Mouse (Mus musculus) kidney, embryonic 16.5 days (tissue): ENCODE measurements around the gene Lrrc55. TPM values are rescaled to one million over a fixed set of nuclear protein-coding genes. Genes with fewer than 3 reads are reported as not detected.

Experiments used
- ATAC-seq: fragments of 200-750 bp; cut with Nextera tagmentation; 2 replicates; pipeline ENCODE4 v1.8.0; 2017; ENCODE audit warnings: moderate TSS enrichment; ENCODE audit not compliant: low FRiP score, low TSS enrichment
- H3K27ac ChIP-seq: fragments of 300-500 bp; sonication (generic); 2 replicates; pipeline ENCODE4 v1.5.1; 2014; ENCODE audit warnings: low read length
- H3K27me3 ChIP-seq: fragments of 300-500 bp; sonication (generic); 2 replicates; pipeline ENCODE4 v1.6.1; 2014; ENCODE audit warnings: low read length, control low read depth, mixed read lengths; ENCODE audit not compliant: insufficient read depth
- H3K36me3 ChIP-seq: fragments of 300-500 bp; sonication (generic); 2 replicates; pipeline ENCODE4 v1.6.1; 2014; ENCODE audit warnings: low read length, control low read depth, mixed read lengths; ENCODE audit not compliant: insufficient read depth
- H3K4me1 ChIP-seq: fragments of 300-500 bp; sonication (generic); 2 replicates; pipeline ENCODE4 v1.6.1; 2014; ENCODE audit warnings: low read length, control low read depth, mixed read lengths; ENCODE audit not compliant: insufficient read depth
- H3K4me2 ChIP-seq: fragments of 300-500 bp; sonication (generic); replicated peaks from 2 replicates; pipeline ENCODE4 v1.6.1; 2014; ENCODE audit warnings: low read depth, low read length
- H3K4me3 ChIP-seq: fragments of 300-500 bp; sonication (generic); 2 replicates; pipeline ENCODE4 v1.5.1; 2014; ENCODE audit warnings: mild to moderate bottlenecking, low read length
- H3K9ac ChIP-seq: fragments of 300-500 bp; sonication (generic); replicated peaks from 2 replicates; pipeline ENCODE4 v1.6.1; 2014; ENCODE audit warnings: low read length
- H3K9me3 ChIP-seq: fragments of 300-500 bp; sonication (generic); 2 replicates; pipeline ENCODE4 v1.6.1; 2016; ENCODE audit warnings: low read length, control low read depth
- WGBS: fragments of 180-500 bp; shearing (Covaris S2); extraction: QIAGEN DNeasy Blood & Tissue Kit; methylation state at CpG from one replicate; pipeline ENCODE4 v1.1.7; 2014; 5-methylcytosine and 5-hydroxymethylcytosine counted together
- polyA plus RNA-seq: library from polyadenylated mRNA; unstranded; fragments of >200 nt; fragmentation: Nextera tagmentation; extraction: Ambion mirVana; gene quantifications from 2 replicates; pipeline ENCODE4 v1.2.1, GENCODE M21; 2015

The Lrrc55 gene
- polyA plus RNA-seq, 1 experiment from 2014 or later: 0.80 TPM

DNA sequence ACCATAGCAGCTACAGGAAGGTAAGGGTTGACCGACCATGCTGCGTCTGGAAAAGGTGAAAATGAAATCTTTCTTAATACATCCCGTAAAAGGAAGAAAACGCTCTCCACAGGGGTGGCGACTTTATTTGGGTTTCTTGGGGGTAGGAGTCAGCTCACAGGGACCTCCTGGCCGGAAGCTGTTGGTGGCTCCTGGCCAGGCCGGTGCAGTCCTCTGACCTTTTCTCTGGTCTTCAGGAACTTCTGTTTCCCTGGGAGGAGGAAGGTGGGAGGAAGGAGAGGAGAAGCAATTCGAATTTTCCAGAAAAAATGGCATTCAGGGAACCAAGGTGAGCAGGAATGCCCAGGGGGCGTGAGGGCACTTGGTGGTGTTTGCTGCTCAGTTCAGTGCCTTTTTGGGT lies 41.7 kb downstream of the Lrrc55 start:
- no peak for ATAC-seq
- no peaks in the 10 kb centered on the region for H3K36me3 ChIP-seq
- no peaks in the 10 kb centered on the region for H3K9me3 ChIP-seq
- H3K27me3 ChIP-seq: no peaks in the 10 kb centered on the region
- H3K4me3 ChIP-seq: no peak overlapping the region
- WGBS: 61% methylated on average over 9 of the region's 9 CpGs
- no peak overlapping the region for H3K27ac ChIP-seq
- peaks cover under 1% of the 10 kb centered on the region; the same call in 1 of the 2 replicates for H3K4me1 ChIP-seq
- H3K9ac ChIP-seq: no peak overlapping the region
- H3K4me2 ChIP-seq: no peak overlapping the region

DNA sequence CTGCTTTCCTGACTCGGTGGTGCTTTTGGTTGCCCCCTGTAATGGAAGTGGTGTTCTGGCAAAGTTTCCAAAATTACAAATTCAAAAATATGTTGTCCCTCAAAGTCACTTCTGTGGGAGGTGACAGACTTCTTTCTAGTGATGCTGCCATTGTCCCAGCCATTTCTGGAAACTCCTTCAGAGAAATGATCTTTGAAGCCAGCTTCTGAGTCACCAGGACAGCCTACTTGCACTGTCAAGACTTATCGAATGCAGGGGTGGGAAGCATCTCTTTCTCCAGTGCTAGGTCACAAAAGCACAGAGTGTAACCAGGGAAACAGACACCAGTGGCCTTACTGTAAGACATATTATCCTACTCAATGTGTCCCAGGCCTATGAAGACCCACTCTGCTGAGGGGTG lies 45.8 kb downstream of the Lrrc55 start:
- 79% methylated on average over 2 of the region's 2 CpGs for WGBS
- ATAC-seq: no peak

DNA sequence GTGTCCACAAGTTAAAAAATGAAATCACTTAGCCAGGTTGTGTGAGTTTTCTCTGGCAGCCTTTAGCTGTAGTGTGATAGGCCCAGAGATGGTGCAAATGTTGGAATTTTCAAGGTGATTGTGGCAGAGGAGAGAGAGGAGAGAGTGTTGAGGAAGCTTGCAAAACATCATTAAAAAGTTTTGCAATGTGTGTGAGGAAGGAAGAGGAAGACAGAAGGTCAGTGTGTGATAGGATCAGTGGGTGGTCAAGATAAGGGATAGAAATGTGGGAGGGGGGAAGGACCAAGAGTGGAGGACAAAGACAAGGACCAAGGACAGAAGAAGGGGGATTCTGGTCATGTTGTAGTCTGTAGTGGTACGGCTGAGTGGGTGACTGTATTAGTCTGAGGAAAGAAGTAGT lies 46.6 kb downstream of the Lrrc55 start:
- no peak for ATAC-seq
- H3K4me1 ChIP-seq: no peaks in the 10 kb centered on the region
- no peak overlapping the region for H3K4me3 ChIP-seq
- H3K9ac ChIP-seq: no peak overlapping the region
- H3K4me2 ChIP-seq: no peak overlapping the region
- no peak overlapping the region for H3K27ac ChIP-seq
- no peaks in the 10 kb centered on the region for H3K36me3 ChIP-seq
- no peaks in the 10 kb centered on the region for H3K27me3 ChIP-seq
- H3K9me3 ChIP-seq: no peaks in the 10 kb centered on the region
- WGBS: 70% methylated on average over 1 of the region's 1 CpGs

More for the DNA sequence above, 45.8 kb downstream of the Lrrc55 start:
- Histone ChIP-seq H3K27ac (no peak overlapping the region), H3K27me3 (no peaks in the 10 kb centered on the region), H3K4me2 (no peak overlapping the region), H3K9me3 (no peaks in the 10 kb centered on the region), H3K4me1 (no peaks in the 10 kb centered on the region), H3K4me3 (no peak overlapping the region), H3K9ac (no peak overlapping the region), H3K36me3 (no peaks in the 10 kb centered on the region)

DNA sequence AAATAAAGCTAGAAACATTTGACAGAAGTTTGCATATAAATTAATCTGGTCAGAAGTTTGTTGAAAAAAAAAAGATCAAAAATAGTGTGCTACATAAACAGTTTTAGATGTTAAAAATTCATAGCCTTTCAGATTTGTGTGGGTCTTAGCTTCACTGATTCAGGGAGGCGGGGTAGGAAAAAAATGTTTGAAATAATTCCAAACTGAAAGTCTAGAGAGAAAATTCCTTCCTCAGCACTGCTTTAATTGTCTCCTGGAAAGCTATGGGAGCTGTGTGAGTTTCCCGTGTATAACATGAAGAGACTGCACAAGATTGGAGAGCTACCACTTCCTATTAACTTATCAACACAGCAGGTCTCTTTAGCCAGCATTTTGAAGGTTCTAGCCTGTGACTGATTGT lies 49.5 kb downstream of the Lrrc55 start:
- 75% methylated on average over 2 of the region's 2 CpGs for WGBS

DNA sequence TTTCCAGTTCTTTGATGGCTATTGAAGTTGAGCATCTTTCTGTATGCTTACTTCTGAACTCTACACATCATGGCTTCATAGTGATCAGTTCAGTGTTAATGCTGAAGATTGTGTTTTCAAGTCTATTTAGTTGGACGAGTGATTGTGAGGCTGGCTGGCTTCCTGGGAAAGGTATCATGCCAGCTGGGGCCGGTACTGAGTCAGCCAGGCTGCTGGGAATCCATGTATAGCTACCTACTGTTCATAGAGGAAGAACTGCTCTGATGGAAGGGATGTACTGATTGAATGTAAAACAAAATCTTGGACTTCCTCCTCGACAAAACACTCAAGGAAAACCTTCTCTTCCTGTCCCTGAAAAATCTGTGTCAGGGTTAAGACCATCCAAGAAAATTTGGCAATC lies 51.7 kb downstream of the Lrrc55 start:
- ATAC-seq: no peak

More for the DNA sequence above, 49.5 kb downstream of the Lrrc55 start:
- Histone ChIP-seq H3K9ac (no peak overlapping the region), H3K4me2 (no peak overlapping the region), H3K27me3 (no peaks in the 10 kb centered on the region), H3K4me3 (no peak overlapping the region), H3K9me3 (no peaks in the 10 kb centered on the region), H3K27ac (no peak overlapping the region), H3K4me1 (no peaks in the 10 kb centered on the region), H3K36me3 (no peaks in the 10 kb centered on the region)
- ATAC-seq: no peak

DNA sequence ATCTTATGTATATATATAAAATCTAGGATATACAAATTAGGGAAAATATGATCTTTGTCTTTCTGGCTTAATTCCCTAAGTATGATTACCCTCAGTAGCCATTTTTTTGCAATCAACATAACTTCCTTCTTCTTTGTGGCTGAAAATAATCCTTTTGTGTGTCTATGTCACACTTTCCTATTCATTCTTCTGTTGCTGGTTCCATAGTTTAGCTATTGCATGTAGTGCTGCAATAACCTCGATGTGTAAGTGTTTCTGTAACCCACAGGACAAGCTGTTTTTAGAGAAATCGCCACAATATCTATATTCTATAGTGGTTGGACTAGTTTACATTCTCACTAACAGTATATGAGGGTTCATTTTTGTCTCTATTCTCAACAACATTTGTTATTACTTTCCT lies 52.1 kb downstream of the Lrrc55 start:
- H3K4me1 ChIP-seq: no peaks in the 10 kb centered on the region
- 87% methylated on average over 2 of the region's 2 CpGs for WGBS
- no peaks in the 10 kb centered on the region for H3K9me3 ChIP-seq
- no peak overlapping the region for H3K9ac ChIP-seq
- ATAC-seq: no peak
- no peaks in the 10 kb centered on the region for H3K36me3 ChIP-seq
- no peak overlapping the region for H3K27ac ChIP-seq
- H3K27me3 ChIP-seq: no peaks in the 10 kb centered on the region
- H3K4me2 ChIP-seq: no peak overlapping the region
- H3K4me3 ChIP-seq: no peak overlapping the region

More for the DNA sequence above, 51.7 kb downstream of the Lrrc55 start:
- WGBS: 73% methylated on average over 3 of the region's 3 CpGs
- Histone ChIP-seq H3K9me3 (no peaks in the 10 kb centered on the region), H3K9ac (no peak overlapping the region), H3K4me1 (no peaks in the 10 kb centered on the region), H3K27ac (no peak overlapping the region), H3K4me3 (no peak overlapping the region), H3K27me3 (no peaks in the 10 kb centered on the region), H3K4me2 (no peak overlapping the region), H3K36me3 (no peaks in the 10 kb centered on the region)

DNA sequence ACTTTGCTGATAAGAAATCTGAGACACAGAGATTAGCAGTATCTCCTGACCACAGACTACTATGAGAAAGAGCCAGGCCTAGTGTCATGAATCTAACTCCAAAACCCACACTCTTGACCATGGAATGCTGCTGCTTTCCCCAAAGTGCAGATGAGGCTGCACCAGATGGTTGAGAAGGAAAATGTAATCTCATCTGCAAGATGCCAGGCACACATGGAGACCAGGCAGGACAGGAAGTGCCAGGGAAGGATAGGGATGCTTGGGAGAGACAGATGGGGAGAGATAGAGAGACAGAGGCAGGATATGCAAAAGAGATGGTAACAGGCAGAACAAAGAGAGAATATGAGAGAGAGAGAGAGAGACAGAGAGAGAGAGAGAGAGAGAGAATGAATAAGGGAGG lies 56.2 kb downstream of the Lrrc55 start:
- Histone ChIP-seq H3K36me3 (no peaks in the 10 kb centered on the region), H3K9ac (no peak overlapping the region), H3K9me3 (no peaks in the 10 kb centered on the region), H3K27ac (no peak overlapping the region), H3K4me1 (no peaks in the 10 kb centered on the region), H3K4me2 (peak overlapping the region; percentile 27), H3K4me3 (no peak overlapping the region), H3K27me3 (no peaks in the 10 kb centered on the region)
- no peak for ATAC-seq

DNA sequence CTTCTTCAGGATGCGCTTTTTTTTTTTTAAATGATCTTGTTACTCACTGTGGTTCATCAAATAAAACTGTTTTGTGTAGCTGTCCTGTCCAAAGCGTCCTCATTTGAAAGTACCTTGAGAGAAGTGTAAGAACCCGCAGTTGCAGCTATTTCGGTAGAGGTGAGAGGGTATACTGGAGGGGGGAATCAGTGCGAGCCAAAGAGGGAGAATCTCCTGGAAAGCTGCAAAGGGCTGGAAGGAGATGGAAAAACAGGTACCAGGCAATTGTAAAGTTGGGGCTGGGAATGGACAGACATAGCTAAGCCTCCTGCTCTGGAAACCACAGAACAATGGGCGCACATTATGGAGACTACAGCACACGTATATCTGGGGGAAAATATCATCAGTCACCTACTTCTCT lies 57.2 kb downstream of the Lrrc55 start:
- Histone ChIP-seq H3K36me3 (no peaks in the 10 kb centered on the region), H3K4me1 (no peaks in the 10 kb centered on the region), H3K27ac (no peak overlapping the region), H3K4me2 (peak overlapping the region; percentile 27), H3K9me3 (no peaks in the 10 kb centered on the region), H3K4me3 (peak overlapping the region; percentile 41), H3K27me3 (no peaks in the 10 kb centered on the region), H3K9ac (0 out of 2 replicates have a peak overlapping the region, but pooled peaks have one; percentile 17)
- WGBS: 71% methylated on average over 7 of the region's 7 CpGs
- ATAC-seq: no peak

DNA sequence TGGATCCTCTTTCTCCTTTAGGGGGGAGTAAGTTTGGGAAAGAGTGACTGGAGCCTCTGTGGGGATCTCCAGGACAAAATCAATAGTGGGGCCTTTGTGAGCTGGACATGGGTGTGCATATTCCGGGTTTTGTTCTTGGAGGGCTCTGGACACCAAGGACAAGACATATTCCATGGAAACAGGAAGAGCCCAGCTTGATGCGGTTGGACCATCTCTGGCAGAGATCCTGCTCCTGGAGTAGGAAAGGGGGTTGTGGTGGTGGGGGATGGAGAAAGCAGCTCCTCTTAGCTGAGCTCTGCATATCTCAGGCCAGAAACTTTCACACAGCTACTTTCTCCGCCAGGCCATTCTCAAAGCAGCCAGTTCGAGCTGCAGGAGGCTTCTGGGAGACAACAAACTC lies 57.6 kb downstream of the Lrrc55 start:
- ATAC-seq: no peak
- H3K27me3 ChIP-seq: no peaks in the 10 kb centered on the region
- H3K9ac ChIP-seq: peak overlapping the region; percentile 59; the same call in 1 of the 2 replicates
- H3K4me3 ChIP-seq: peak overlapping the region; percentile 41
- H3K27ac ChIP-seq: peak overlapping the region; percentile 14; the same call in 1 of the 2 replicates
- no peaks in the 10 kb centered on the region for H3K9me3 ChIP-seq
- 0 out of 2 replicates have a peak overlapping the region, but pooled peaks have one; percentile 11 for H3K4me2 ChIP-seq
- H3K4me1 ChIP-seq: no peaks in the 10 kb centered on the region
- 70% methylated on average over 4 of the region's 4 CpGs for WGBS
- H3K36me3 ChIP-seq: no peaks in the 10 kb centered on the region

DNA sequence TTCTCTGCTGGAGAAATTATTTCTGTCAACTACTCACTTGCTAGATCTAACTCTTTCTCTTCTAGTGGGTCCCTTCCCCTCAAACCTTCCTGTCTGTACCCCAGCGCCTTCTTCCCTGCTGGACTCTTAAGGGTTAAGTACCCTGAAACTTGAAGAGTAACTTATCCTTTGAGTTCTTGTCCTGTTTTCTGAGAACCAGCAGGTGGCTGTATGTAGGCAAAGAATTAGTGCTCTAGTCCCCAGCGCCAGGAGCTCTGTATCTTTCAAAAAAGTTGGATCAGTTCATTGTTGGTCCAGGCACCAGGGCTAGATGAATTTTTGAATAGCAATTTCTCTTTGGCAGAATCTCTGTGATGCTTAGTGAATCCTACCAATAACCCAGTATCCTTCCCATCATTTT lies 58.9 kb downstream of the Lrrc55 start:
- WGBS: 32% methylated on average over 2 of the region's 2 CpGs
- H3K4me2 ChIP-seq: no peak overlapping the region
- no peaks in the 10 kb centered on the region for H3K27me3 ChIP-seq
- no peaks in the 10 kb centered on the region for H3K4me1 ChIP-seq
- no peak for ATAC-seq
- peak overlapping the region; percentile 59 for H3K9ac ChIP-seq
- H3K4me3 ChIP-seq: peak overlapping the region; percentile 41
- H3K9me3 ChIP-seq: no peaks in the 10 kb centered on the region
- H3K36me3 ChIP-seq: no peaks in the 10 kb centered on the region
- peak overlapping the region; percentile 22; the same call in 1 of the 2 replicates for H3K27ac ChIP-seq
